Mouse (Mus musculus): ENCODE measurements around the gene Ube2b. TPM values are rescaled to one million over a fixed set of nuclear protein-coding genes. Genes with fewer than 3 reads are reported as not detected.

Ube2b gene
- polyA plus RNA-seq, 1 experiment, result 122 TPM

DNA sequence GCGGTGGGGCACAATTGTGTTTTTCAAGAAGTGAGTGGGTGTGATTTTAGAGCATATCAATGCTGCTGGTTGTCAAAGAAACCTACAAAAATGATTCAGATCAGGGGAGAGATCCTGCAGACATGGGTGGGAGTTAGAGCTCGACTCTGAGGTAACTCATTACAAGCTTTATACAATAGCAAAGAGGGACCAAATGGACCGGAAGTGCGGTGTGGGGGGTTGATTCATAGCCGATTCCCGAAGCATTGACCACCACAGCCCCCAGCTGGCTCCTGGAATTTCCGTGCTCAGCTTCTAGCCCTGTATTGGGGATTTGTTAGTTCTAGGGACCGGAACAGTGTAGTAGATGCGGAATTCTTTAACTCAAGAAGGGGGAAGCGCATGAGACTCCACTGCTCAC lies 779 bp upstream of the Ube2b start:
- TF ChIP-seq POLR2A (IDR thresholded peaks at IDR 0.05; ENCODE audit: borderline replicate concordance, control insufficient read depth, low read depth, low read length) (no peak), CTCF (IDR thresholded peaks at IDR 0.05; ENCODE audit: control insufficient read depth, insufficient read depth, low read length) (no peak)
- Histone ChIP-seq H3K27ac (ENCODE audit: control insufficient read depth, insufficient read depth, low read depth, low read length, poor library complexity) (no peak overlapping the region), H3K4me1 (ENCODE audit: control insufficient read depth, insufficient read depth, low read length) (no peaks in the 10 kb centered on the region), H3K4me3 (replicated peaks; ENCODE audit: control insufficient read depth, low read depth, low read length) (no peak overlapping the region)
- WGBS, result 65% methylated on average over 10 of the region's 10 CpGs

DNA sequence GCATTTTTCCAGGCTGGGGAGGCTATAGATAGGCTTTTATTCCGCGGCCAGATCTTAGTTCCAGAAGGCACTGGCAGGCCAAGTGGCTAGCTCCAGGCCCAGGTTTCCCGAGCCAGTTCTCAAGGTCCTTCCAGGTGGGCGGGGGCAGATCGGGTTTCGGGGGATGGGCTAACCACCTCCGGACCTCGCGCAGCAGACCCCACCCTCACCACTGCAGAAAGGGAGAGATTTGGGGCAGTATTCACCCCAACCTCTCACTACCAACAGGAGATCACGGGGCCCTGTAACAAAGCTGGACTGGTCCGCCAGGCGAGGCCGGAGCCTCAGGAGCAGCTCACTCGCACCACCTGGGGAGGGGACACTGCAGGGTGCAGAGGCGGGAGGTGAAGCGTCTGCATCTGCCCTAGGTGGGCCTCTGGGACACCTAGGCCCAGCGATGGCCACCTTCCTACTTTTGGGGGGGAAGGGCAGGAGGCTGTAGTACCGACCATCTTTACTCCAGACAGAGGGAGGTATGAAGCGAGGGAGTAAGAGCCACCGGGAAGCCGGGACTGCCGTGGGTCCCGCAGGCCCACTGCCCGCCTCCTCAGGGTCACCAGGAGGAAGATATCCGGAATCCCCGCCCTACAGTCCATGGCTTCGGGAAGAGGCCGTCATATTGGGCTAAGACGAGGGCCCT lies 812 bp downstream of the Ube2b start:
- Histone ChIP-seq H3K4me1 (ENCODE audit: control insufficient read depth, insufficient read depth, low read length) (no peaks in the 10 kb centered on the region), H3K27ac (ENCODE audit: control insufficient read depth, insufficient read depth, low read depth, low read length, poor library complexity) (peak overlapping the region; percentile 97), H3K4me3 (replicated peaks; ENCODE audit: control insufficient read depth, low read depth, low read length) (peak overlapping the region; percentile 87)
- under 1% methylated on average over 29 of the region's 29 CpGs for WGBS
- no peak; the same call in 1 of the 2 replicates for TF ChIP-seq POLR2A (IDR thresholded peaks at IDR 0.05; ENCODE audit: borderline replicate concordance, control insufficient read depth, low read depth, low read length)
- no peak for TF ChIP-seq CTCF (IDR thresholded peaks at IDR 0.05; ENCODE audit: control insufficient read depth, insufficient read depth, low read length)

DNA sequence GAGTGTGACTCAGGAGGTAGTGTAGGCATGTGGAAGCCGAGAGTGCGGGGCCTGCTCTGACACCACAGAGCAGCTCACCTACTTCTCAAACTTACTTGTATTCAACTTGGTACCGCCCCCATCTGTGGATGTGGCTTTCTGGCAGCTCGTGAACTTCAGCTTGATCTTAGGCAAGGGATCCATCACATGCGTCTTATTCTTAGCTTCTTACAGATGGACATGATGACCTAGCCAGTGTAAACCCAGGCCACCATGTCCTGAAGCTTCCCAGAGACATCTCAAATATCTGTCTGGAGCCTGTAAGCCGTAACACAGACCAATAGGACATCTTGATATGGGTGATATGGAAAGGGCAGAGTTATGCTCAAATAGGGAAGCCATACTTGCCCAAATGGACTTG lies 28.9 kb downstream of the Ube2b start:
- Histone ChIP-seq H3K4me3 (replicated peaks; ENCODE audit: control insufficient read depth, low read depth, low read length) (no peak overlapping the region), H3K4me1 (ENCODE audit: control insufficient read depth, insufficient read depth, low read length) (no peaks in the 10 kb centered on the region), H3K27ac (ENCODE audit: control insufficient read depth, insufficient read depth, low read depth, low read length, poor library complexity) (no peak overlapping the region)
- TF ChIP-seq POLR2A (IDR thresholded peaks at IDR 0.05; ENCODE audit: borderline replicate concordance, control insufficient read depth, low read depth, low read length) (no peak), CTCF (IDR thresholded peaks at IDR 0.05; ENCODE audit: control insufficient read depth, insufficient read depth, low read length) (no peak)
- 88% methylated on average over 6 of the region's 6 CpGs for WGBS

DNA sequence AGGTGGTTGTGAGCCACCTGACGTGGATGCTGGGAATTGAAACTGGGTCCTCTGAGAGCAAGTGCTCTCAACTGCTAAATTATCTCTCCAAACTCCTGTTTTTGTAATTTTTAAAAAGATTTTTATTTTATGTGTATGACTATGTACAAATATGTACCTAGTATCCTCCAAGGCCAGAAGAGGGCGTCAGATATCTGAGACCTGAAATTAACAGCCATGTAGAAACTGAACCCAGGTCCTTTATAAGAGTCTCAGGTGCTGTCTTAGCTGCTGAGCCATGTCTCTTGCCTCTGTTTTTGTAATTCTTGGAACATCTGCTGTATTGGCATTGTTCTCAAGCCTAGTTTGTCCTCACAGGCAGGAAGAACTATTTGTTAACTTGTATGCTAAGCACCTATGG lies 31.1 kb downstream of the Ube2b start:
- no peak for TF ChIP-seq CTCF (IDR thresholded peaks at IDR 0.05; ENCODE audit: control insufficient read depth, insufficient read depth, low read length)
- TF ChIP-seq POLR2A (IDR thresholded peaks at IDR 0.05; ENCODE audit: borderline replicate concordance, control insufficient read depth, low read depth, low read length), result no peak
- no peak overlapping the region for H3K27ac ChIP-seq (ENCODE audit: control insufficient read depth, insufficient read depth, low read depth, low read length, poor library complexity)
- H3K4me3 ChIP-seq (replicated peaks; ENCODE audit: control insufficient read depth, low read depth, low read length), result no peak overlapping the region
- H3K4me1 ChIP-seq (ENCODE audit: control insufficient read depth, insufficient read depth, low read length), result no peaks in the 10 kb centered on the region
- WGBS, result 90% methylated on average over 2 of the region's 2 CpGs

DNA sequence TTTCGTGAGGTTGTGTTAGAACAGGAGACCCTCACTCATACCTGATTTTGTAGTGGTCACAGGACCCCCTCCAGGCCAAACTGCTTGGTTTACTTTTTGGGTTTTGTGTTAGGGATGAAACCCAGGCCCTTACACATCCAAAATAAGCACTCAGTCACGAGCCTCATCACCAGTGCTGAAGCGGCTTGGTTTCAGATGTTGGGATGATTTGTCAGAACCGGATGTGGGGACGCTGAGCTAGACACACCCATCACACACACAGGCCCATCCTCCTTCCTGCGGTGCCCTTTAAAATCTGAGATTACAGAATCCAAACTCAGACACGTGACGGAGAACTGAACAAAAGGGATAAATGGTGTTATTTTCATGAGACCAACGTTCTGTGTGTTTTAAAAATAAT lies 31.7 kb downstream of the Ube2b start:
- no peak overlapping the region for H3K4me3 ChIP-seq (replicated peaks; ENCODE audit: control insufficient read depth, low read depth, low read length)
- TF ChIP-seq CTCF (IDR thresholded peaks at IDR 0.05; ENCODE audit: control insufficient read depth, insufficient read depth, low read length), result no peak
- TF ChIP-seq POLR2A (IDR thresholded peaks at IDR 0.05; ENCODE audit: borderline replicate concordance, control insufficient read depth, low read depth, low read length), result no peak
- H3K4me1 ChIP-seq (ENCODE audit: control insufficient read depth, insufficient read depth, low read length), result no peaks in the 10 kb centered on the region
- WGBS, result 75% methylated on average over 9 of the region's 9 CpGs
- no peak overlapping the region for H3K27ac ChIP-seq (ENCODE audit: control insufficient read depth, insufficient read depth, low read depth, low read length, poor library complexity)

DNA sequence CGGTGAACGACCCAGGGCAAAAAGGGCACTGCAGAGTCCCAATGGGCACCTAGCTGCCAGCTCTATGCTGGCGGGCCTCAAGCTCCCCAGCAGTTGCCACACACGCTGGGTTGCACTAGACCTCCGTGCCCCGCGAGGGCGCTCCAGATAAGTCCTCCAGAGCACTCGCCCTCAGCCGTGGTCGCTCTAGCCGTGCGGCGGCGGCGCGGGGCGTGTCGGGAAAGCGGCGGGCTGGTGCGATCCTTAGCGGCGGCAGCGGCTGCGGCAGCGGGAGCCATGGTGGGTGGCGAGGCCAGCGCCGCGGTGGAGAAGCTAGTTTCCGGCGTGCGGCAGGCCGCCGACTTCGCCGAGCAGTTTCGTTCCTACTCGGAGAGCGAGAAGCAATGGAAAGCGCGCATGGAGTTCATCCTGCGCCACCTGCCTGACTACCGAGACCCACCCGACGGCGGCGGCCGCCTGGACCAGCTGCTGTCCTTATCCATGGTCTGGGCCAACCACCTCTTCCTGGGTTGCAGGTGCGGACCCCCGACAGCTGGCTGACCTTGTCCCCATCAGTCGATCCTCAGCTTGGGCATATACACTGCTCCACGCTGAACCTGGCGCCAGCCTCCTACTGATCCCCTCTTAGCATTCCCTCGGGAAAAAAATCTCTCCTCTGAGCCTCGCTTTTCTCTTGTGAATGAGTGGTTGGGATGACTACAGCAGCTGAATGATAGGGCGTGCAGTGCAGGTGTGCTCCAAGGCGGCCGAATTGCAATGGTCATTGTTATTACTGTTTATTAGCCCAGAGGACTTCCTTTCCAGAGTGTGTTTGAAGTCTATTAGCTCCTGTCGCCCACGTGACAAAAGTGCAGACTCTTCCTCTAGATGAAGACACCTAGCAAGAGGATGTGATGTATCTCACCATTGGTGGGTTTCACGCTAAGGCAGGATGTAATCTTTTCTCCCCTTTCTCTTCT lies 32.8 kb downstream of the Ube2b start, which contains the start of gene Cdkn2aipnl:
Gene Cdkn2aipnl (plus strand): TSS at position 219 of the 959 bp plus-strand sequence.
- peak within 1 kb of the TSS; percentile 48 for H3K27ac ChIP-seq (ENCODE audit: control insufficient read depth, insufficient read depth, low read depth, low read length, poor library complexity)
- WGBS, result 1% methylated on average over 63 of the region's 63 CpGs
- peak; percentile 92 for TF ChIP-seq CTCF (IDR thresholded peaks at IDR 0.05; ENCODE audit: control insufficient read depth, insufficient read depth, low read length)
- TF ChIP-seq POLR2A (IDR thresholded peaks at IDR 0.05; ENCODE audit: borderline replicate concordance, control insufficient read depth, low read depth, low read length), result peak; percentile 66; the same call in 1 of the 2 replicates
- no peaks in the 10 kb centered on the region for H3K4me1 ChIP-seq (ENCODE audit: control insufficient read depth, insufficient read depth, low read length)
- H3K4me3 ChIP-seq (replicated peaks; ENCODE audit: control insufficient read depth, low read depth, low read length), result peak within 1 kb of the TSS; percentile 85

DNA sequence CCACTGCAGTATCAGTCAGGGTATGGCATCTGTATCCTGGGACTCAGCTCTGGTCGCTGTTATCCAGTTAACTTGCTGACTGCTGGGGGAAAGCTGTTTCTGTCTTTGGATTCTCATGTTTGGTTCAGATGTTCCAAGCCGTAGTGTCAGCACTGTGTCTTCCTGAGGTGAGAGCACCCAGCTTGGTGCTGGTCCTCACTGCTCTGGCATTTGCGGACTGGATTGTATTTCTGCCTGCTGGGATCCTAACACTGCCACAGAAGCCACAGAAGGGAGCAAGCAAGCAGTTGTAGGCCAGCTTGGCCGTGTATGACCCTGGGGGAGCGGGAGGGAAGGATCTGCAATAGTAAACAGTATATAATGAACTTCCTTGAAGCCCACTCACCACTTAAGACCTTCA lies 33.9 kb downstream of the Ube2b start:
- TF ChIP-seq POLR2A (IDR thresholded peaks at IDR 0.05; ENCODE audit: borderline replicate concordance, control insufficient read depth, low read depth, low read length) (no peak), CTCF (IDR thresholded peaks at IDR 0.05; ENCODE audit: control insufficient read depth, insufficient read depth, low read length) (no peak)
- H3K27ac ChIP-seq (ENCODE audit: control insufficient read depth, insufficient read depth, low read depth, low read length, poor library complexity), result no peak overlapping the region
- 79% methylated on average over 5 of the region's 5 CpGs for WGBS
- no peak overlapping the region for H3K4me3 ChIP-seq (replicated peaks; ENCODE audit: control insufficient read depth, low read depth, low read length)
- peaks cover 4% of the 10 kb centered on the region for H3K4me1 ChIP-seq (ENCODE audit: control insufficient read depth, insufficient read depth, low read length)

DNA sequence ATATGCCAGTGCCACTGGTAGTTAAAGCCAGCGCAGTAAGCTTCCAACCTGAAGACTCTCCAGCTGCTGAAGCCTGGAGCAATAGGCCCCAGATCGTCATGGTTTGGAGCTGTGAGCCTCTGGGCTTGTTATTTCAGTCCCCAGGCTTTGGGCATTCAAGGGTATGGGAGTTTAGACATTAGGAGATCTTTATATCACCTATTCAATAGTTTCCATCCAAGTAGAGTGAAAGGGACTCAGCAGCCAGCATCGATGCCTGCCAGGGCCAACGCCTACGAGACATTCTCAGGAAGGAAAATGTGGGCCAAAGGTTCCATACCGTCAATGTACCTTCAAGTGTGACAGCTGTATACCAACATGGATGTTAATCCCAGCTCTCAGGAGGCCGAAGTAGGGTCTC lies 38.3 kb downstream of the Ube2b start:
- Histone ChIP-seq H3K27ac (ENCODE audit: control insufficient read depth, insufficient read depth, low read depth, low read length, poor library complexity) (peak overlapping the region; percentile 44; the same call in 1 of the 2 replicates), H3K4me1 (ENCODE audit: control insufficient read depth, insufficient read depth, low read length) (peaks cover 4% of the 10 kb centered on the region), H3K4me3 (replicated peaks; ENCODE audit: control insufficient read depth, low read depth, low read length) (no peak overlapping the region)
- TF ChIP-seq CTCF (IDR thresholded peaks at IDR 0.05; ENCODE audit: control insufficient read depth, insufficient read depth, low read length) (no peak), POLR2A (IDR thresholded peaks at IDR 0.05; ENCODE audit: borderline replicate concordance, control insufficient read depth, low read depth, low read length) (no peak)
- WGBS, result 86% methylated on average over 7 of the region's 7 CpGs
